Mouse (Mus musculus): ENCODE measurements around the gene Acap1. TPM values are rescaled to one million over a fixed set of nuclear protein-coding genes. Genes with fewer than 3 reads are reported as not detected.

The Acap1 gene
- total RNA-seq, 2 experiments from 2014 or later: 2.8 to 3.2 TPM

DNA sequence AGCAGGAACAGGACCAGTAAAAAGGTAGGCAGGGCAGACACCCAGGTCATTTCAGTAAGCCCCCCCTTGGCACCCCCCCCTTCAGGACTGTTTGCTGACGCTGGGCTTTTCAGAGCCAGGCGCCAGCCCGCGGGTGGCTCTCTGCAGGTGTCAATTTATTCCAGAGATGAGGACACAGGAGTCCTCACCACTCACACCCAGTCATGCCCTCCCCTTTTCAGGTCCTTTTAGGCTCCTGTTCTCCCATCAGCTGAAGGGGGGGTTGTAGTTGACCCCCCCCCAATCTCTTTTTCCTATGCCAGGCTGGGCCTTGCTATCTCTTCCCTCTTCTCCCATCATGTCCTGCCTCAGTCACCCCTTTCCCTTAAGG lies 59.4 kb downstream of the Acap1 start:
- DNase-seq: no peak

DNA sequence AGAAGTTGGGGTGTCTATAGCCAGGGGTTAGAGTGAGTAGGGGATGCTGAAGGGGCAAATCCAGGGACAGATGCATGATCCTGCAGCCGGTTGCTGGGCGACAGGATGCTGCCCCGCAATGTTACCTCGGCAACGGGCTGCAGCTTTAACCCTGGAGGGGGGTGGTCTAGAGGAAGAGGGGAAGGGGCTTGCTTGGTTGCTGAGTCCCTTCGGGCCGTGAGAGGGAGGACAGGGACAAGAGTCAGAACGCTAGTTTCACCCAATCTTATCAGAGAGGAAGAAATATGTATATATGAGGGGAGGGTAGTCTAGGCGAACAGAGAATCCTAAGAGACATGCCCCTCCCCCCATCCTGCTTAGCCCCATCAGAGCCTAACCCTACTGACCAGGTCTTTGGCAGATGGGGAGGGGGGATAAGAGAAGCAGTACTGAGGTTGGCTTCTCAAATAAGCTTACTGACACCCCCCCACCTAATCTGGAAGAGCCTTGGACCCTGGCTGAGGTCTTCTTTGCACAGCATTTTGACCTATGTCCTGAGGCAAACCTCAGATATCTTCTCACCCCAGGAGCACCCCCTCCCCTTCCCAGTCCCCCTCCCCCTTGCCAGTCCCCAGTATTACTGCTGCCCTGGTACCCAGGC lies 59.9 kb downstream of the Acap1 start:
- no peak for DNase-seq

DNA sequence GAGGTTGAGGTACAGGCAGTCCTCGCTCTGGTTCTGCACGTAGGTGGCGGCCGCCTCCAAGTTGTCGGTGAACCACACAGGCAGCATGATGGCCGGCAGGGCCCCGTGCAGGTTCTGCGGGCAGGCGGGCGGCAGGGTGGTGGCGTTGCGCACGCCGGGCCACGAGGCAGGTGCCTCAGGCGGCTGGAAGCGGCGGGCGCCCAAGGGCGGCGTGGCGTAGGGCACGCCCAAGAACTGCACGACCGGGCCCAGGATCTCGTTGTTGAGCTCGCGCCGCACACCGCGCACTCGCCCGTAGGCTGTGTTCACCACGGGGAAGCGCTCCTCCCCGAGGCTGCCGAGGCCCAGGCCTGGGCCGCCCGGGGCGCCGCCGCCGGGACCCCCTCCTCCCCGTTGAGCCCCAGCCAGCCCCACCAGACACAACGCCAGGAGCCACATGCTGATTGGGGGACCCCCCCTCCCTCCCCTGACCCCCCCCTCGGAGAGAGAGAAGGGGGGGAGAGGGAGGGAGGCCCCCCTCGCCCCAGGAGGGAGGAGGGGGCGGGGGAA lies 61.3 kb downstream of the Acap1 start:
- peak; percentile 36 for DNase-seq

DNA sequence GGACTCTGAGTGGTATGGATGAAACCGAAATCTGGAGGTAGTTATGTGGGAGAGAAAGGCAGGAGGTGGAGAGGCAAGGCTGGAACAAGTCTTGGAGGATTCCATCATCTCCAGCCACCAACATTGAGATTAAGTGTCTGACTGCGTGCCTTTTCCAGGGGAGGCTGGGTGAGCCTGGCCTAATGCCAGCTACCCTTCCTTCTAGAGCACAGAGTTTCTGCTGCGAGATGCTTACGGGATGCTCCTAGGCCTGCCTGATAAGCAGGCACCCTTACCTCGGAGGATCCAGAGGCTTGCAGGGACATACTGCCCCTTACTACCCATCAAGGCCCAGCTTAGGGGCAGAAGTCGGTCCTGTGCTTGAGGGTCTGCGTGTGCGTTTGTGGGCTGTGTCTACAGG lies 61.8 kb downstream of the Acap1 start:
- DNase-seq: no peak

Small RNA genes lying within 50 kb of the gene (microRNA-seq; reads per million reads assigned to microRNA genes)
- 0 reads per million in 2 experiments for gene Mir6924

Other genes with a start within 250 kb of the Acap1 start
- not detected for gene Sox15, start 240.2 kb downstream of the Acap1 start, total RNA-seq (2021)
- gene Mpdu1, start 232.9 kb downstream of the Acap1 start, total RNA-seq (2021): 10 to 100 TPM; 34.3 to 36.3 TPM
- 1 to 10 TPM; 4.0 to 6.0 TPM for gene Cd68, start 229.4 kb downstream of the Acap1 start, total RNA-seq (2021)
- gene Eif4a1, start 223.1 kb downstream of the Acap1 start, total RNA-seq (2021): 100 to 1,000 TPM; 535 to 537 TPM
- 10 to 100 TPM; 58.0 to 61.3 TPM for gene Senp3, start 213.5 kb downstream of the Acap1 start, total RNA-seq (2021)
- gene Tnfsf13, start 209.8 kb downstream of the Acap1 start, total RNA-seq (2021): 1 to 10 TPM; 2.3 to 2.6 TPM
- gene Tnfsf12, start 199.7 kb downstream of the Acap1 start, total RNA-seq (2021): 10 to 100 TPM; 13.7 to 16.4 TPM
- 1 to 10 TPM; 1.9 to 3.0 TPM for gene Tnfsfm13, start 199.4 kb downstream of the Acap1 start, total RNA-seq (2021)
- gene Polr2a, start 136.9 kb downstream of the Acap1 start, total RNA-seq (2021): 10 to 100 TPM; 53.7 TPM
- gene Slc35g3, start 133.6 kb downstream of the Acap1 start, total RNA-seq (2021): not detected
- gene Zbtb4, start 129.6 kb downstream of the Acap1 start, total RNA-seq (2021): 10 to 100 TPM; 34.1 to 36.8 TPM
- 1 to 10 TPM; 3.1 to 5.1 TPM for gene Chrnb1, start 99.6 kb downstream of the Acap1 start, total RNA-seq (2021)
- gene Fgf11, start 93.7 kb downstream of the Acap1 start, total RNA-seq (2021): 1 to 10 TPM; 3.1 to 3.7 TPM
- under 1 TPM; 0.60 to 0.92 TPM for gene Tmem102, start 89.9 kb downstream of the Acap1 start, total RNA-seq (2021)
- gene Gm39566, start 80.2 kb downstream of the Acap1 start, total RNA-seq (2021): not detected
- gene Spem2, start 77.1 kb downstream of the Acap1 start, total RNA-seq (2021): not detected
- not detected for gene Spem1, start 73.4 kb downstream of the Acap1 start, total RNA-seq (2021)
- 10 to 100 TPM; 11.0 to 11.6 TPM for gene Nlgn2, start 57.8 kb downstream of the Acap1 start, total RNA-seq (2021)
- 100 to 1,000 TPM; 143 to 166 TPM for gene Tmem256, start 57.0 kb downstream of the Acap1 start, total RNA-seq (2021)
- gene Plscr3, start 49.2 kb downstream of the Acap1 start, total RNA-seq (2021): 10 to 100 TPM; 59.7 to 59.9 TPM
- not detected for gene Tnk1, start 36.8 kb downstream of the Acap1 start, total RNA-seq (2021)
- not detected for gene Tmem95, start 17.5 kb downstream of the Acap1 start, total RNA-seq (2021)
- 1 to 10 TPM; 3.3 TPM for gene Kctd11, start 14.1 kb downstream of the Acap1 start, total RNA-seq (2021)
- 1 to 10 TPM; 5.2 to 6.2 TPM for gene 2810408A11Rik, start 5.4 kb upstream of the Acap1 start, total RNA-seq (2021)
- 10 to 100 TPM; 45.8 to 48.5 TPM for gene Neurl4, start 5.5 kb upstream of the Acap1 start, total RNA-seq (2021)
- gene Gps2, start 18.3 kb upstream of the Acap1 start, total RNA-seq (2021): 10 to 100 TPM; 29.6 to 33.0 TPM
- 100 to 1,000 TPM; 550 to 556 TPM for gene Eif5a, start 26.4 kb upstream of the Acap1 start, total RNA-seq (2021)
- 10 to 100 TPM; 24.8 to 35.7 TPM for gene Ybx2, start 40.3 kb upstream of the Acap1 start, total RNA-seq (2021)
- gene Slc2a4, start 52.6 kb upstream of the Acap1 start, total RNA-seq (2021): 100 to 1,000 TPM in 1 of 2 experiments, 10 to 100 TPM in 1; 97.9 to 101 TPM
- gene Cldn7, start 69.2 kb upstream of the Acap1 start, total RNA-seq (2021): under 1 TPM in 1 of 2 experiments, not detected in 1; 0.76 TPM
- 100 to 1,000 TPM; 132 to 144 TPM for gene Ctdnep1, start 85.6 kb upstream of the Acap1 start, total RNA-seq (2021)
- gene Elp5, start 87.0 kb upstream of the Acap1 start, total RNA-seq (2021): 10 to 100 TPM; 63.1 to 64.6 TPM
- gene Gabarap, start 95.6 kb upstream of the Acap1 start, total RNA-seq (2021): 100 to 1,000 TPM; 271 TPM
- 10 to 100 TPM; 25.0 to 30.3 TPM for gene Phf23, start 100.2 kb upstream of the Acap1 start, total RNA-seq (2021)
- gene Dvl2, start 105.1 kb upstream of the Acap1 start, total RNA-seq (2021): 10 to 100 TPM; 13.1 to 14.0 TPM
- 100 to 1,000 TPM; 862 to 957 TPM for gene Acadvl, start 119.9 kb upstream of the Acap1 start, total RNA-seq (2021)
- gene Dlg4, start 121.4 kb upstream of the Acap1 start, total RNA-seq (2021): 10 to 100 TPM; 13.2 to 15.5 TPM
- not detected for gene Asgr1, start 158.5 kb upstream of the Acap1 start, total RNA-seq (2021)
- not detected for gene Asgr2, start 197.1 kb upstream of the Acap1 start, total RNA-seq (2021)
- under 1 TPM; 0.29 to 0.50 TPM for gene Mgl2, start 234.8 kb upstream of the Acap1 start, total RNA-seq (2021)

Data from heart, postnatal 4 days (tissue).